Mouse (Mus musculus) myocyte (in vitro differentiated cells): ENCODE results near the gene Ccr10. TPM values are rescaled to one million over a fixed set of nuclear protein-coding genes. Genes with fewer than 3 reads are reported as not detected.
A peak's percentile ranks its signal among the peaks of the same experiment; 100 is the strongest.

ENCODE experiments used
- H3K27me3 ChIP-seq: one replicate; pipeline ENCODE4 v1.6.1; 2011; ENCODE audit not compliant: control insufficient read depth, insufficient read depth, insufficient read length
- H3K36me3 ChIP-seq: one replicate; pipeline ENCODE4 v1.6.1; 2011; ENCODE audit not compliant: control insufficient read depth, insufficient read depth
- H3K4me2 ChIP-seq: one replicate; pipeline ENCODE4 v1.6.1; 2011; ENCODE audit warnings: low read depth, control low read depth
- H3K4me3 ChIP-seq: one replicate; pipeline ENCODE4 v1.5.1; 2011; ENCODE audit warnings: mild to moderate bottlenecking, control low read depth, moderate library complexity
- H3K79me2 ChIP-seq: one replicate; pipeline ENCODE4 v1.6.1; 2011; ENCODE audit not compliant: control insufficient read depth, insufficient read depth
- H3ac ChIP-seq: one replicate; pipeline ENCODE4 v1.6.1; 2011; ENCODE audit not compliant: control insufficient read depth, insufficient read length
- CEBPB ChIP-seq: IDR thresholded peaks from 2 replicates; pipeline ENCODE4 v1.6.1; 2011; ENCODE audit warnings: mild to moderate bottlenecking, moderate library complexity; ENCODE audit not compliant: poor library complexity, insufficient read depth, severe bottlenecking
- E2F4 ChIP-seq: IDR thresholded peaks from one replicate; pipeline ENCODE4 v1.6.1; 2011; ENCODE audit warnings: mild to moderate bottlenecking, control low read depth, moderate library complexity; ENCODE audit not compliant: insufficient read depth
- MAX ChIP-seq: IDR thresholded peaks from one replicate; pipeline ENCODE4 v1.6.1; 2011; ENCODE audit warnings: low read depth, mild to moderate bottlenecking, control low read depth
- MYOD1 ChIP-seq, 3 experiments: IDR thresholded peaks; one replicate each; pipeline ENCODE4 v1.6.1; 2011; ENCODE audit warnings: control low read depth in 2 of 3, low read depth in 2 of 3, mild to moderate bottlenecking in 2 of 3, moderate library complexity in 1 of 3; ENCODE audit not compliant: insufficient read length in 2 of 3, control insufficient read depth in 1 of 3
- MYOG ChIP-seq, 3 experiments: IDR thresholded peaks; one replicate each; pipeline ENCODE4 v1.6.1; 2011; ENCODE audit warnings: control low read depth in 2 of 3, low read depth in 2 of 3, mild to moderate bottlenecking in 2 of 3; ENCODE audit not compliant: insufficient read length in 2 of 3, control insufficient read depth in 1 of 3, insufficient read depth in 1 of 3
- POLR2A ChIP-seq: IDR thresholded peaks from one replicate; pipeline ENCODE4 v1.6.1; 2011; ENCODE audit warnings: low read depth, mild to moderate bottlenecking, control low read depth, moderate library complexity; ENCODE audit not compliant: insufficient read length
- POLR2AphosphoS2 ChIP-seq: IDR thresholded peaks from one replicate; pipeline ENCODE4 v1.6.1; 2011; ENCODE audit warnings: low read depth, control low read depth; ENCODE audit not compliant: insufficient read length
- REST ChIP-seq: IDR thresholded peaks from one replicate; pipeline ENCODE4 v1.6.1; 2011; ENCODE audit warnings: mild to moderate bottlenecking, control low read depth, moderate library complexity; ENCODE audit not compliant: insufficient read depth, insufficient read length
- SRF ChIP-seq: IDR thresholded peaks from one replicate; pipeline ENCODE4 v1.6.1; 2011; ENCODE audit warnings: low read depth; ENCODE audit not compliant: control insufficient read depth, insufficient read length
- TCF12 ChIP-seq: IDR thresholded peaks from one replicate; pipeline ENCODE4 v1.6.1; 2011; ENCODE audit warnings: mild to moderate bottlenecking, control low read depth; ENCODE audit not compliant: poor library complexity, insufficient read depth, severe bottlenecking
- TCF3 ChIP-seq: IDR thresholded peaks from one replicate; pipeline ENCODE4 v1.6.1; 2011; ENCODE audit warnings: low read depth, control low read depth; ENCODE audit not compliant: insufficient read length
- USF1 ChIP-seq: IDR thresholded peaks from one replicate; pipeline ENCODE4 v1.6.1; 2011; ENCODE audit warnings: low read depth, mild to moderate bottlenecking, control low read depth, moderate library complexity
- polyA plus RNA-seq: library from polyadenylated mRNA; unstranded; fragments of >200 nt; fragmentation: generic; extraction: Trizol; gene quantifications from one replicate; pipeline ENCODE4 v1.2.1, GENCODE M21; 2012; ENCODE audit warnings: missing spikeins

The Ccr10 gene
- polyA plus RNA-seq, 1 experiment = 0.56 TPM

DNA sequence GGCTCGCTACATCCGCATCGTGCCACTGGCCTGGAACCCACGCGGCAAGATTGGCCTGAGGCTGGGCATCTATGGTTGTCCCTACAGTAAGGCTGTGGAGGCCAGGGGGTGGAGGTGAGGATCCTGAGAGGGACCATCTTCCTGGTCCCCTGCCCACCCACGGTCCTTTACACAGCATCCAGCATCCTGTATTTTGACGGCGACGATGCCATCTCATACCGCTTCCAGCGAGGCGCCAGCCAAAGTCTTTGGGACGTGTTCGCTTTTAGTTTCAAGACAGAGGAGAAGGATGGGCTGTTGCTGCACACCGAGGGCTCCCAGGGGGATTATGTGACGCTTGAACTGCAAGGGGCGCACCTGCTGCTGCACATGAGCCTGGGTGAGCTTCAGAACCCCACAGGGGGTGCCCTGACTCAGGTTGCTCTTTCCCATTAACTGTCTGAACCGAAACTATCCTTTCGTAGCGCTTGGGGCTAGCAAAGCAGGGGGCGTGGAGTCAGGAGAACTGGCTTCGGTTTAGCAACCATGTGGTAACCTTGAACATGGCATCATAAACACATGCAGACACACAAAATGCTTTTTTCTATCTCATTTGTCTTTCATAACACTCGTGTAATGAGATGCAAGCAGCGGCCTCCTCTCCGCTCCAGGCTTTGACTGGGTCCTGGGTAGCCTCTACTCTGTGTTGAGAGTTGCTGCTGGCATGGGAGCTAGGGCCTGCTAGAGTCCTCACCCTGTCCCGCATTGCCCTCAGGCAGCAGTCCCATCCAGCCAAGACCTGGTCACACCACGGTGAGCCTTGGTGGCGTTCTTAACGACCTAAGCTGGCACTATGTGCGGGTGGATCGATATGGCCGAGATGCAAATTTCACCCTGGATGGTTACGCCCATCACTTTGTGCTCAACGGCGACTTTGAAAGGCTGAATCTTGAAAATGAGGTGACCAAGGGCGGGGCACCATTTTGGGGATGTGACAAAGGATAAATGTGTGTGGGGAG, 3.1 kb upstream of the Ccr10 start:
- no peak overlapping the region for H3ac ChIP-seq
- H3K79me2 ChIP-seq = no peaks in the 10 kb centered on the region
- no peak overlapping the region for H3K4me3 ChIP-seq
- TF ChIP-seq E2F4 (no peak), POLR2A (no peak), MYOG (IDR thresholded peaks at IDR 0.05; ENCODE audit: control insufficient read depth in 1 of 3, insufficient read depth in 1 of 3, insufficient read length in 2 of 3, low read depth in 2 of 3) (no peak), TCF3 (no peak), MAX (no peak), SRF (no peak), CEBPB (no peak), USF1 (no peak), MYOD1 (IDR thresholded peaks at IDR 0.05; ENCODE audit: control insufficient read depth in 1 of 3, insufficient read length in 2 of 3, low read depth in 2 of 3) (no peak), POLR2AphosphoS2 (no peak), TCF12 (no peak), REST (no peak)
- H3K4me2 ChIP-seq = no peak overlapping the region
- no peaks in the 10 kb centered on the region for H3K27me3 ChIP-seq
- H3K36me3 ChIP-seq = no peaks in the 10 kb centered on the region

DNA sequence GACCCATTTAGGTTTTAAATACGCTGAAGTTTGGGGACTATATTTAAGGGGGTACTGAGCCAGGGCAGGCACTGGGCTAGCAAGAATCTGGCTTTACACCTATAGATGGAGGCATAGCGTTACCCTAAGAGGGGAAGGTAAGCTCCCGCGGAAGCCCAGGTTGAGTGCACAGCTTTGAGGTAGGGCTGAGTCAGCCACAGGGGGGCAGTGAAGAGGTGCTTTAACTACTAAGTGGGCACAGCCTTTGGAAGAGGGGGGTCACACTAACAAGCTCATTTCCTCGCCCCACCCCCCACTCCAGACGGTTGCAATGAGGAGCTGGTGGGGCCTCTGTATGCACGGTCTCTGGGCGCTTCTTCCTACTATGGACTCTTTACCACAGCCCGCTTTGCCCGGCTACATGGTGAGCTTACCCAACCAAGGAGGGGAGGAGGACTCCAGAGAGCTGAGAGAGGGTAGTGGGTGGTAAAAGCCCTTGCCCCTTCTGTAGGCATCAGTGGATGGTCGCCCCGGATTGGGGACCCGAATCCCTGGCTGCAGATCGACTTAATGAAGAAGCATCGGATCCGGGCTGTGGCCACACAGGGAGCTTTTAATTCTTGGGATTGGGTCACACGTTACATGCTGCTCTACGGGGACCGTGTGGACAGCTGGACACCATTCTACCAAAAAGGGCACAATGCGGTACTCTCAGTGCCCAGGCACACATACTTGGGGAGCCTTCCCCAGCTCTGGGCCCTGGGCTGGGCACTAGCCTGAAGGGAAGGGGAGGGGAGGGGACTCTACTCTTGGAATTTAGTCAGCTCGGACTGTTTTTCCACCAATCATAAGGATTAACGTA, 1.9 kb upstream of the Ccr10 start:
- H3K27me3 ChIP-seq = no peaks in the 10 kb centered on the region
- no peak overlapping the region for H3ac ChIP-seq
- no peak overlapping the region for H3K4me3 ChIP-seq
- peak overlapping the region; percentile 87 for H3K4me2 ChIP-seq
- TF ChIP-seq MAX = no peak
- no peak for TF ChIP-seq USF1
- TF ChIP-seq MYOG (IDR thresholded peaks at IDR 0.05; ENCODE audit: control insufficient read depth in 1 of 3, insufficient read depth in 1 of 3, insufficient read length in 2 of 3, low read depth in 2 of 3) = no peak
- no peak for TF ChIP-seq POLR2A
- TF ChIP-seq CEBPB = no peak
- no peak for TF ChIP-seq POLR2AphosphoS2
- no peak for TF ChIP-seq MYOD1 (IDR thresholded peaks at IDR 0.05; ENCODE audit: control insufficient read depth in 1 of 3, insufficient read length in 2 of 3, low read depth in 2 of 3)
- TF ChIP-seq E2F4 = no peak
- TF ChIP-seq TCF12 = no peak
- no peak for TF ChIP-seq REST
- TF ChIP-seq TCF3 = no peak
- no peak for TF ChIP-seq SRF
- no peaks in the 10 kb centered on the region for H3K79me2 ChIP-seq
- H3K36me3 ChIP-seq = no peaks in the 10 kb centered on the region

DNA sequence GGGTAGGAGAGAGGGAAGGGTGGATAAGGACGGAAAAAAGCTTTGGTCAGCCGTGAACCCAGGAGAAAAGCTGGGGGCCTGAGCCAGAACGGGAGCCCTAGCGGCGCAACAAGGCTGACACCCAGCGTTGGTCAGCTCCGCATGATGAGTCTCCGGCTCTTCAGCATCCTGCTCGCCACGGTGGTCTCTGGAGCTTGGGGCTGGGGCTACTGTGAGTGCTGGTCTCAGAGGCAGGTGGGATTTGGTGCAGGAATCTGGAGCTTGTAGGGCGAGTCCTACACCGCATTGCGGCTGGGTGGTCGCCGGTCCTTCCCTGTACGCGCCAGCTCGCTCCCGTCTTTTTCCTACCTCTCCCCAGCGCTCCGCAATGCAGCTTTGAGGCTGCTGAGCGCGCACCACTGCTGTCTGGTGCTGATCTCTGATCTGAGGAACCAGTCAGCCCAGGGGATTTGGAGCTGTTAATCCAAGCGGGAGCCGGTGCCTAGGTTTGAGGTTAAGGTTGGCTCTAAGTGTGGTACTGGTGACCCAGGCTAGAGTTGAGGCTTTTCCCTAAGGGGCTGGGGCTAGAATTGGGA, 961 bp upstream of the Ccr10 start:
- TF ChIP-seq USF1 = no peak
- no peak for TF ChIP-seq TCF12
- TF ChIP-seq E2F4 = no peak
- no peak for TF ChIP-seq POLR2A
- TF ChIP-seq POLR2AphosphoS2 = no peak
- TF ChIP-seq MYOG (IDR thresholded peaks at IDR 0.05; ENCODE audit: control insufficient read depth in 1 of 3, insufficient read depth in 1 of 3, insufficient read length in 2 of 3, low read depth in 2 of 3) = no peak
- no peak for TF ChIP-seq MAX
- TF ChIP-seq SRF = no peak
- H3K36me3 ChIP-seq = no peaks in the 10 kb centered on the region
- no peaks in the 10 kb centered on the region for H3K79me2 ChIP-seq
- H3ac ChIP-seq = no peak overlapping the region
- peak overlapping the region; percentile 87 for H3K4me2 ChIP-seq
- no peaks in the 10 kb centered on the region for H3K27me3 ChIP-seq
- H3K4me3 ChIP-seq = no peak overlapping the region

- Histone ChIP-seq H3K4me2 (peak overlapping the region; percentile 87), H3ac (no peak overlapping the region), H3K27me3 (no peaks in the 10 kb centered on the region), H3K36me3 (no peaks in the 10 kb centered on the region), H3K79me2 (peaks cover 2% of the 10 kb centered on the region), H3K4me3 (no peak overlapping the region)
- TF ChIP-seq REST (no peak), MAX (no peak), MYOG (IDR thresholded peaks at IDR 0.05; ENCODE audit: control insufficient read depth in 1 of 3, insufficient read depth in 1 of 3, insufficient read length in 2 of 3, low read depth in 2 of 3) (no peak), TCF12 (no peak), E2F4 (no peak), CEBPB (no peak), POLR2AphosphoS2 (no peak), SRF (no peak), POLR2A (no peak), TCF3 (no peak), USF1 (no peak)
These were observed 433 bp upstream of the Ccr10 start for GRCm38 (mm10) chr11:101175636-101176116.
